Mouse (Mus musculus): ENCODE results near the gene Snx4. TPM values are rescaled to one million over a fixed set of nuclear protein-coding genes. Genes with fewer than 3 reads are reported as not detected.

Snx4 gene
- polyA plus RNA-seq (2015; fragmentation: Illumina TruSeq; extraction: RNeasy Lipid Tissue Mini Kit (QIAGEN cat#74804); ENCODE audit: insufficient read depth, low read depth, low replicate concordance): 7.6 TPM

GRCm38 (mm10) chr16:33251194-33252051 is at the start of gene Snx4:
Snx4 (plus strand) TSS chr16:33251442.

Other genes with a start within 250 kb of the Snx4 start
- gene Iqcg, start 195.2 kb upstream of the Snx4 start, polyA plus RNA-seq (2015; fragmentation: Illumina TruSeq; extraction: RNeasy Lipid Tissue Mini Kit (QIAGEN cat#74804); ENCODE audit: insufficient read depth, low read depth, low replicate concordance): 0.85 TPM
- 625 TPM for gene Rpl35a, start 195.0 kb upstream of the Snx4 start, polyA plus RNA-seq (2015; fragmentation: Illumina TruSeq; extraction: RNeasy Lipid Tissue Mini Kit (QIAGEN cat#74804); ENCODE audit: insufficient read depth, low read depth, low replicate concordance)
- gene Lmln, start 188.9 kb upstream of the Snx4 start, polyA plus RNA-seq (2015; fragmentation: Illumina TruSeq; extraction: RNeasy Lipid Tissue Mini Kit (QIAGEN cat#74804); ENCODE audit: insufficient read depth, low read depth, low replicate concordance): 0.44 TPM
- gene Osbpl11, start 66.4 kb upstream of the Snx4 start, polyA plus RNA-seq (2015; fragmentation: Illumina TruSeq; extraction: RNeasy Lipid Tissue Mini Kit (QIAGEN cat#74804); ENCODE audit: insufficient read depth, low read depth, low replicate concordance): 2.9 TPM
- 3.9 TPM for gene Zfp148, start 129.4 kb downstream of the Snx4 start, polyA plus RNA-seq (2015; fragmentation: Illumina TruSeq; extraction: RNeasy Lipid Tissue Mini Kit (QIAGEN cat#74804); ENCODE audit: insufficient read depth, low read depth, low replicate concordance)